27 mouse cellular contexts compared by ENCODE assay signal in genomic region chr11:17620462-17621248, GRCm38 (mm10).
DNase-seq lines count a peak whose midpoint lies in the region; ATAC-seq and TF ChIP-seq lines count a peak whose summit lies in the region.
"Had no signal": no experiment of that assay in that cellular context is flagged by ENCODE, and none has a peak within 500 bp of the region (broad histone marks: within the 10 kb centered on the region; RNA-seq: fewer than 3 reads in every experiment).

No protein-coding gene starts in this region.

- in situ Hi-C loops in Patski (cut with MboI; ENCODE audit: low pct_unique_long_range_greater_than_20kb): no loop called here

- DNase-seq in kidney, postnatal 0 days (ENCODE audit: low spot score): no peak
- no peak for DNase-seq in kidney, postnatal 4 days
- no peak for DNase-seq in Patski (ENCODE audit: low read depth, low spot score)
- DNase-seq in stomach, postnatal 0 days (ENCODE audit: low spot score): no peak
- DNase-seq in layer of hippocampus, postnatal 10 days (ENCODE audit: low spot score in 2 of 2): no peak
- no peak for DNase-seq in cerebellum, adult 2 months
- no peak for DNase-seq in thymus, postnatal 0 days (ENCODE audit: low spot score)
- DNase-seq: adrenal gland, postnatal 10 days; B cell, adult 2 months; cerebellum, adult 11 months; cerebellum, adult 8-10 months; cerebellum, postnatal 10 days; gastrocnemius, postnatal 25 days; heart, adult 18-20 months; heart, postnatal 10 days; heart, postnatal 36 days had no signal

- TF ChIP-seq CTCF in kidney, postnatal 0 days (IDR thresholded peaks at IDR 0.05; ENCODE audit: low read depth): peak; percentile 16; the same call in 1 of the 2 replicates
- no peak for TF ChIP-seq CTCF in Patski (IDR thresholded peaks at IDR 0.05)
- 0 out of 2 replicates have a peak, but pooled peaks have one; percentile 8 for TF ChIP-seq CTCF in stomach, postnatal 0 days (IDR thresholded peaks at IDR 0.05; ENCODE audit: low read depth)
- TF ChIP-seq CTCF in cerebellum, adult 2 months (IDR thresholded peaks at IDR 0.05; ENCODE audit: borderline replicate concordance, insufficient read depth, low read depth, low read length): no peak

- no peak overlapping the region for H3K4me3 ChIP-seq in kidney, postnatal 0 days (replicated peaks; ENCODE audit: low read depth, low read length)
- H3K4me3 ChIP-seq in stomach, embryonic 14.5 days (ENCODE audit: low read depth, low read length): no peak overlapping the region
- no peak overlapping the region for H3K4me3 ChIP-seq in stomach, postnatal 0 days (ENCODE audit: low read depth, low read length)
- no peak overlapping the region for H3K4me3 ChIP-seq in cerebellum, adult 2 months (replicated peaks; ENCODE audit: insufficient read depth, low read depth, low read length)
- H3K4me3 ChIP-seq: forebrain, embryonic 10.5 days; forebrain, embryonic 13.5 days; heart, embryonic 12.5 days; heart, embryonic 15.5 days; hindbrain, embryonic 10.5 days; hindbrain, embryonic 13.5 days had no signal

- no peak overlapping the region for H3K4me2 ChIP-seq in kidney, postnatal 0 days (ENCODE audit: low read length)
- no peak overlapping the region for H3K4me2 ChIP-seq in stomach, embryonic 14.5 days (replicated peaks; ENCODE audit: low read depth, low read length)
- H3K4me2 ChIP-seq in stomach, postnatal 0 days (replicated peaks; ENCODE audit: low read depth): no peak overlapping the region
- H3K4me2 ChIP-seq: forebrain, embryonic 13.5 days; heart, embryonic 12.5 days; heart, embryonic 15.5 days; hindbrain, embryonic 13.5 days had no signal

- H3K9ac ChIP-seq in kidney, postnatal 0 days (ENCODE audit: low read depth, low read length): no peak overlapping the region
- no peak overlapping the region for H3K9ac ChIP-seq in stomach, embryonic 14.5 days (replicated peaks; ENCODE audit: low read depth, low read length)
- no peak overlapping the region for H3K9ac ChIP-seq in stomach, postnatal 0 days (ENCODE audit: low read length)
- H3K9ac ChIP-seq: forebrain, embryonic 13.5 days; heart, embryonic 12.5 days; heart, embryonic 15.5 days; hindbrain, embryonic 13.5 days had no signal

- CTCF ChIA-PET in Patski (lab: Charles Lee): no interaction called here

- no peaks in the 10 kb centered on the region for H3K4me1 ChIP-seq in kidney, postnatal 0 days (replicated peaks; ENCODE audit: insufficient read depth, low read length)
- no peaks in the 10 kb centered on the region for H3K4me1 ChIP-seq in stomach, embryonic 14.5 days (ENCODE audit: control insufficient read depth, insufficient read depth, low read length)
- H3K4me1 ChIP-seq in stomach, postnatal 0 days (replicated peaks; ENCODE audit: control insufficient read depth, insufficient read depth): no peaks in the 10 kb centered on the region
- no peaks in the 10 kb centered on the region for H3K4me1 ChIP-seq in cerebellum, adult 2 months (ENCODE audit: control insufficient read depth, insufficient read depth, low read length)
- H3K4me1 ChIP-seq: forebrain, embryonic 10.5 days; forebrain, embryonic 13.5 days; heart, embryonic 12.5 days; heart, embryonic 15.5 days; hindbrain, embryonic 10.5 days; hindbrain, embryonic 13.5 days had no signal

- H3K9me3 ChIP-seq in kidney, postnatal 0 days (replicated peaks; ENCODE audit: low read length): no peaks in the 10 kb centered on the region
- H3K9me3 ChIP-seq in stomach, embryonic 14.5 days (ENCODE audit: control insufficient read depth, low read depth, low read length): no peaks in the 10 kb centered on the region
- H3K9me3 ChIP-seq in stomach, postnatal 0 days (ENCODE audit: control insufficient read depth, low read length): no peaks in the 10 kb centered on the region
- H3K9me3 ChIP-seq: forebrain, embryonic 10.5 days; forebrain, embryonic 13.5 days; heart, embryonic 12.5 days; heart, embryonic 15.5 days; hindbrain, embryonic 10.5 days; hindbrain, embryonic 13.5 days had no signal

- WGBS in kidney, postnatal 0 days: 53% methylated on average over 3 of the region's 3 CpGs
- 45% methylated on average over 3 of the region's 3 CpGs for WGBS in stomach, embryonic 14.5 days
- WGBS in stomach, postnatal 0 days: 43% methylated on average over 3 of the region's 3 CpGs
- WGBS in cerebellum, adult 2 months: 79% methylated on average over 3 of the region's 3 CpGs

- POLR2A ChIA-PET in Patski (lab: Charles Lee): no interaction called here

- H3K27ac ChIP-seq in kidney, postnatal 0 days: no peak overlapping the region
- no peak overlapping the region for H3K27ac ChIP-seq in stomach, embryonic 14.5 days (ENCODE audit: low read length)
- H3K27ac ChIP-seq in stomach, postnatal 0 days (replicated peaks): no peak overlapping the region
- H3K27ac ChIP-seq in cerebellum, adult 2 months (ENCODE audit: insufficient read depth, low read length): no peak overlapping the region
- H3K27ac ChIP-seq: forebrain, embryonic 10.5 days; forebrain, embryonic 13.5 days; heart, embryonic 15.5 days; hindbrain, embryonic 10.5 days; hindbrain, embryonic 13.5 days had no signal

- H3K27me3 ChIP-seq in kidney, postnatal 0 days (ENCODE audit: insufficient read depth, low read length): no peaks in the 10 kb centered on the region
- H3K27me3 ChIP-seq in Patski: no peaks in the 10 kb centered on the region
- H3K27me3 ChIP-seq in stomach, embryonic 14.5 days (ENCODE audit: control insufficient read depth, insufficient read depth, low read length): no peaks in the 10 kb centered on the region
- no peaks in the 10 kb centered on the region for H3K27me3 ChIP-seq in stomach, postnatal 0 days (ENCODE audit: control insufficient read depth, insufficient read depth, low read length)
- no peaks in the 10 kb centered on the region for H3K27me3 ChIP-seq in cerebellum, adult 2 months (ENCODE audit: control insufficient read depth, insufficient read depth, low read length)
- H3K27me3 ChIP-seq: CH12.LX; forebrain, embryonic 13.5 days; heart, embryonic 12.5 days; heart, embryonic 15.5 days; hindbrain, embryonic 13.5 days had no signal

- TF ChIP-seq POLR2A in cerebellum, adult 2 months (IDR thresholded peaks at IDR 0.05; ENCODE audit: borderline replicate concordance, insufficient read depth, low read length): no peak

- H3K36me3 ChIP-seq in kidney, postnatal 0 days (ENCODE audit: insufficient read depth, low read length): no peaks in the 10 kb centered on the region
- no peaks in the 10 kb centered on the region for H3K36me3 ChIP-seq in stomach, embryonic 14.5 days (ENCODE audit: control insufficient read depth, insufficient read depth, low read length)
- H3K36me3 ChIP-seq in stomach, postnatal 0 days (ENCODE audit: control insufficient read depth, insufficient read depth, low read length): no peaks in the 10 kb centered on the region
- H3K36me3 ChIP-seq: forebrain, embryonic 10.5 days; heart, embryonic 12.5 days; heart, embryonic 15.5 days; hindbrain, embryonic 10.5 days; hindbrain, embryonic 13.5 days had no signal

- no peak for ATAC-seq in kidney, postnatal 0 days (replicated peaks; ENCODE audit: low FRiP score, low read depth)
- peak; percentile 90 for ATAC-seq in Patski
- ATAC-seq in stomach, embryonic 14.5 days (ENCODE audit: insufficient number of reproducible peaks, insufficient read depth, low FRiP score, low read depth): peak; percentile 72; the same call in 1 of the 2 replicates
- peak; percentile 75; the same call in 1 of the 2 replicates for ATAC-seq in stomach, postnatal 0 days (ENCODE audit: low FRiP score, low TSS enrichment)
- ATAC-seq: forebrain, embryonic 13.5 days; forebrain, embryonic 16.5 days; hindbrain, embryonic 16.5 days; intestine, embryonic 16.5 days had no signal

- no peak for TF ChIP-seq EP300 in stomach, postnatal 0 days (optimal IDR thresholded peaks at IDR 0.05)

Comparison
In these comparisons a context has a peak if more than half of its experiments do, and no peak if none do; other contexts are left out.
1. CTCF ChIP-seq: peak in kidney, postnatal 0 days (single experiment) and stomach, postnatal 0 days (single experiment); none in Patski (single experiment) and cerebellum, adult 2 months (single experiment).